Mouse (Mus musculus): Measurements from ENCODE around the gene 9430097D07Rik. TPM values are rescaled to one million over a fixed set of nuclear protein-coding genes. Genes with fewer than 3 reads are reported as not detected.

Gene 9430097D07Rik
- polyA plus RNA-seq, 1 experiment from 2014 or later, result 0.29 TPM

DNA sequence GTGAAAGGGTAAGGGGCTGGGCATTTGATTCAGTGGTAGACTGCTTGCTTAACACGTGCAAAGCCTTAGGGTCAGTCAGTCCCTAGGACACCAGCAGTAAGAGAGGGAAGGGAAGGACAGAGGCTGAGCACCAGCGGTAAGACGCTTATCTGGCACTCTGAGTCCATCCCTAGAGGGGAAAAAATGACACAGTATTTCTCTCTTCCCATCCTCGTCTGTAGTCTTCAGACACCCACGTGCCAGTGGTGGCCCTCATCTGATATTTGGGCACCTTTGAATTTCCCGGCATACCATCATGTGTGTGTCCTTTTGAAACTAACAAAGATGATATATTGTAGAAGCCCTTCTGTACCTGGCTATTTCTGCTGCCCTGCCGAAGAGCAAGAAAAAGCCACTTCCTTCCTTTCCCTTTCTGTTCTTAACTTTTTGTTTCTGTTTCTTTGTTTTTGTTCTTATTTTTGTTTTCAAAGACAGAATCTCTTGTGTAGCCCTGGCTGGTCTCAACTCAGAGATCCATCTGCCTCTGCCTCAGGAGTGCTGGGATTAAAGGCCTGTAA lies 21.8 kb downstream of the 9430097D07Rik start:
- H3K4me3 ChIP-seq, result no peak overlapping the region
- 0 out of 2 replicates have a peak, but pooled peaks cover 9% of the 10 kb centered on the region for H3K36me3 ChIP-seq
- 82% methylated on average over 7 of the region's 7 CpGs for WGBS
- no peaks in the 10 kb centered on the region for H3K27me3 ChIP-seq
- peaks cover 46% of the 10 kb centered on the region for H3K4me1 ChIP-seq
- H3K27ac ChIP-seq, result no peak overlapping the region
- no peak overlapping the region for H3K9ac ChIP-seq
- ATAC-seq (ENCODE audit: insufficient number of reproducible peaks, insufficient read depth, low FRiP score, low TSS enrichment), result no peak
- H3K4me2 ChIP-seq (replicated peaks), result no peak overlapping the region
- H3K9me3 ChIP-seq, result no peaks in the 10 kb centered on the region

DNA sequence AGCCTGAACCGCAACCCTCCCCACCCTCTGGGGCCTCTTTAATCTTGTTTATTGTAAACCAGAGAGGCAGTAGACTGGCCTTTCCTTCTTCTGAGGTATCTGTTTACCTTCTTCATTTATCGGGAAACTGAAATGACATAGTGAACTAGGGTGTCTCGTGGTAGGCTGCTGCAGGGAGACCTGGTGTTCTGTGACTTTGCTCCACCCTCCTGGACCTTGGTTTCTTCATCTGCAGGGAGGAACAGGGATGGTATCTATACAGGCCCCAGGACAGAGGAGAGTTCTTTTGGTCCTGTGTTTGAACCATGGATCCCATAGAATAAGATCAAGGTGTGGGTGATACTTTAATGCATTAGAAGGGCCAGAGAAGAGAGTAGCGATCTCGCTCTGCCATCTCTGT lies 24.2 kb downstream of the 9430097D07Rik start:
- no peaks in the 10 kb centered on the region for H3K36me3 ChIP-seq
- H3K27ac ChIP-seq, result no peak overlapping the region
- H3K9ac ChIP-seq, result no peak overlapping the region
- H3K9me3 ChIP-seq, result no peaks in the 10 kb centered on the region
- peaks cover 40% of the 10 kb centered on the region for H3K4me1 ChIP-seq
- 72% methylated on average over 5 of the region's 5 CpGs for WGBS
- H3K4me2 ChIP-seq (replicated peaks), result no peak overlapping the region
- no peak overlapping the region for H3K4me3 ChIP-seq
- no peak for ATAC-seq (ENCODE audit: insufficient number of reproducible peaks, insufficient read depth, low FRiP score, low TSS enrichment)
- H3K27me3 ChIP-seq, result no peaks in the 10 kb centered on the region

GRCm38 (mm10) chr2:32549764-32550163 lies 25.7 kb downstream of the 9430097D07Rik start:
- no peaks in the 10 kb centered on the region for H3K9me3 ChIP-seq
- H3K4me2 ChIP-seq (replicated peaks), result no peak overlapping the region
- H3K4me3 ChIP-seq, result no peak overlapping the region
- whole genome bisulfite sequencing, result 20% methylated on average over 6 of the region's 6 CpGs
- H3K4me1 ChIP-seq, result peaks cover 27% of the 10 kb centered on the region
- ATAC-seq (ENCODE audit: insufficient number of reproducible peaks, insufficient read depth, low FRiP score, low TSS enrichment), result peak; percentile 36; the same call in 1 of the 2 replicates
- H3K9ac ChIP-seq, result no peak overlapping the region
- H3K36me3 ChIP-seq, result 0 out of 2 replicates have a peak, but pooled peaks cover 6% of the 10 kb centered on the region
- H3K27me3 ChIP-seq, result no peaks in the 10 kb centered on the region
- H3K27ac ChIP-seq, result peak overlapping the region; percentile 74

DNA sequence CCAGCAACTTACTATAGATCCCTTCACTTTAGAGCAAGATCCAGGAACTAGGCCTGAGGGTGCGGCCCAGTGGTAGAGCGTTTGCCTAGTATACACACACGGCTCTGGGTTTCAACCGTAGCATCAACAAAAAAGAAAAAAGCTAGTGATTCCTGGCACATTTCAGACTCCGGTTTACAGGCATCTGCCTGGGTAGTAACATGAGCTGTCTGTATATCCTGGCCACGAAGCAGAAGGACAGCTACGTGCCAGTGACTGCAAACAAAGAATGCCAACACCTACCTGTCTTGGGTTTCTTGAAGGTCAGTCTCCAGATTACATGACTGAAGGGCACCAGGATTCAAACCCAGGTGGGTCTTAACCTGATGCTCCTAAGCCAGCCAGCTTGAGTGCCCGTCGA lies 26.3 kb downstream of the 9430097D07Rik start:
- Histone ChIP-seq H3K9me3 (no peaks in the 10 kb centered on the region), H3K4me2 (replicated peaks) (no peak overlapping the region), H3K27me3 (no peaks in the 10 kb centered on the region), H3K36me3 (0 out of 2 replicates have a peak, but pooled peaks cover 6% of the 10 kb centered on the region), H3K4me1 (peaks cover 27% of the 10 kb centered on the region), H3K4me3 (no peak overlapping the region), H3K27ac (peak overlapping the region; percentile 74), H3K9ac (no peak overlapping the region)
- 56% methylated on average over 9 of the region's 9 CpGs for WGBS
- ATAC-seq (ENCODE audit: insufficient number of reproducible peaks, insufficient read depth, low FRiP score, low TSS enrichment), result no peak

DNA sequence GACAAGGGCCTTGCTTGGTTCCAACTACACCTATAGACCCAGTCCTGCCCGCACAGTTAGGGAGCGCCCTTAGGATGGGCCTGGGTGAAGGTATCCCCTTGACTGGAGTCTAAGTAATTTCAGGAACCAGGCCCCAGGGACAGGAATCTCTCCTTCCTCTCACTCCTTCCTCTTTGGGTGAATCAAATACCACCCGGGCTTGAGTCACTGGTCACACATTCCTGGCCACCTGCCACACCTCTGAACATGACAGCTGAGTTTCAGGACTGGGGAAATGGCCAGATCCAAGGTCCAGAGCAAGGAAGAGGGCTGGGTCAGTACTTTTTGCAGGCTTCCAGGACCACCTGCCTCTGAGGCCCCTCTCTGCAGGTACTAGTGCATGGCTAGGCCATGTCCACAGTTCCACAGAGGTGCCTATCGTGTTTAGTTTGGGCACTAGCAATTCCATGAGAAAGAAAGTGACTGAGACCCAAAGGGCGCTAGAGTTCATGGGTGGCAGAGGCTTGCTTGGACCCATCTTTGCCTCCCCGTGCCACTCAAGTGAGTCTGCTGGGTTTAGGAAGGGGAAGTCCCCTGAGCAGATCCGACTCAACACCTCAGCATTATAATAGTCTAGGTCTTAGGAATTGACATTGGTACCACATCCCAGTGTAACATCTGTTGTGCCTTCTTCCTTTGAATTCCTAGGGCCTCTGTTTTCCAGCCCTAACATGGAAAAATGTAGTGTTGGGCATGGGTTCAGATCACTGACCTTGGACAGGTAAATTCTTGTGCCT lies 27.3 kb downstream of the 9430097D07Rik start:
- 89% methylated on average over 7 of the region's 7 CpGs for WGBS

GRCm38 (mm10) chr2:32547380-32547779 lies 28.1 kb downstream of the 9430097D07Rik start:
- no peak overlapping the region for H3K27ac ChIP-seq
- ATAC-seq (ENCODE audit: insufficient number of reproducible peaks, insufficient read depth, low FRiP score, low TSS enrichment), result no peak
- WGBS, result 89% methylated on average over 5 of the region's 5 CpGs
- H3K4me3 ChIP-seq, result no peak overlapping the region
- H3K27me3 ChIP-seq, result no peaks in the 10 kb centered on the region
- no peaks in the 10 kb centered on the region for H3K9me3 ChIP-seq
- peaks cover 27% of the 10 kb centered on the region for H3K4me1 ChIP-seq
- H3K36me3 ChIP-seq, result 0 out of 2 replicates have a peak, but pooled peaks cover 6% of the 10 kb centered on the region
- no peak overlapping the region for H3K9ac ChIP-seq
- no peak overlapping the region for H3K4me2 ChIP-seq (replicated peaks)

More for the DNA sequence above, 27.3 kb downstream of the 9430097D07Rik start:
- Histone ChIP-seq H3K9me3 (no peaks in the 10 kb centered on the region), H3K36me3 (0 out of 2 replicates have a peak, but pooled peaks cover 6% of the 10 kb centered on the region), H3K4me3 (no peak overlapping the region), H3K27ac (no peak overlapping the region), H3K4me1 (peaks cover 27% of the 10 kb centered on the region), H3K27me3 (no peaks in the 10 kb centered on the region), H3K4me2 (replicated peaks) (no peak overlapping the region), H3K9ac (no peak overlapping the region)
- ATAC-seq (ENCODE audit: insufficient number of reproducible peaks, insufficient read depth, low FRiP score, low TSS enrichment), result no peak

GRCm38 (mm10) chr2:32546951-32547350 lies 28.5 kb downstream of the 9430097D07Rik start:
- Histone ChIP-seq H3K4me2 (replicated peaks) (no peak overlapping the region), H3K27ac (no peak overlapping the region), H3K9me3 (no peaks in the 10 kb centered on the region), H3K36me3 (0 out of 2 replicates have a peak, but pooled peaks cover 6% of the 10 kb centered on the region), H3K4me3 (no peak overlapping the region), H3K4me1 (peaks cover 27% of the 10 kb centered on the region), H3K9ac (no peak overlapping the region), H3K27me3 (no peaks in the 10 kb centered on the region)
- no peak for ATAC-seq (ENCODE audit: insufficient number of reproducible peaks, insufficient read depth, low FRiP score, low TSS enrichment)
- 82% methylated on average over 1 of the region's 1 CpGs for WGBS

GRCm38 (mm10) chr2:32543031-32543449 lies 32.4 kb downstream of the 9430097D07Rik start:
- H3K27ac ChIP-seq, result no peak overlapping the region
- H3K9me3 ChIP-seq, result no peaks in the 10 kb centered on the region
- no peak overlapping the region for H3K4me2 ChIP-seq (replicated peaks)
- ATAC-seq (ENCODE audit: insufficient number of reproducible peaks, insufficient read depth, low FRiP score, low TSS enrichment), result no peak
- 0 out of 2 replicates have a peak, but pooled peaks cover 6% of the 10 kb centered on the region for H3K36me3 ChIP-seq
- peaks cover 21% of the 10 kb centered on the region for H3K4me1 ChIP-seq
- H3K9ac ChIP-seq, result no peak overlapping the region
- no peaks in the 10 kb centered on the region for H3K27me3 ChIP-seq
- WGBS, result 91% methylated on average over 3 of the region's 3 CpGs
- no peak overlapping the region for H3K4me3 ChIP-seq

GRCm38 (mm10) chr2:32541986-32542573 lies 33.4 kb downstream of the 9430097D07Rik start:
- 85% methylated on average over 4 of the region's 4 CpGs for WGBS
- no peak for ATAC-seq (ENCODE audit: insufficient number of reproducible peaks, insufficient read depth, low FRiP score, low TSS enrichment)
- H3K9me3 ChIP-seq, result no peaks in the 10 kb centered on the region
- no peak overlapping the region for H3K4me2 ChIP-seq (replicated peaks)
- H3K4me1 ChIP-seq, result peaks cover 31% of the 10 kb centered on the region
- H3K9ac ChIP-seq, result no peak overlapping the region
- no peak overlapping the region for H3K27ac ChIP-seq
- no peaks in the 10 kb centered on the region for H3K27me3 ChIP-seq
- no peak overlapping the region for H3K4me3 ChIP-seq
- H3K36me3 ChIP-seq, result 0 out of 2 replicates have a peak, but pooled peaks cover 6% of the 10 kb centered on the region

GRCm38 (mm10) chr2:32541333-32541908 lies 34.1 kb downstream of the 9430097D07Rik start:
- 96% methylated on average over 2 of the region's 2 CpGs for WGBS
- ATAC-seq (ENCODE audit: insufficient number of reproducible peaks, insufficient read depth, low FRiP score, low TSS enrichment), result no peak
- H3K27me3 ChIP-seq, result no peaks in the 10 kb centered on the region
- peaks cover 38% of the 10 kb centered on the region for H3K4me1 ChIP-seq
- H3K9ac ChIP-seq, result no peak overlapping the region
- no peak overlapping the region for H3K4me3 ChIP-seq
- no peak overlapping the region for H3K4me2 ChIP-seq (replicated peaks)
- no peaks in the 10 kb centered on the region for H3K9me3 ChIP-seq
- 0 out of 2 replicates have a peak, but pooled peaks cover 6% of the 10 kb centered on the region for H3K36me3 ChIP-seq
- no peak overlapping the region for H3K27ac ChIP-seq

- Histone ChIP-seq H3K27ac (peak overlapping the region; percentile 3; the same call in 1 of the 2 replicates), H3K4me1 (peaks cover 42% of the 10 kb centered on the region), H3K4me2 (replicated peaks) (peak overlapping the region; percentile 90)
These were observed 36.0 kb downstream of the 9430097D07Rik start for GRCm38 (mm10) chr2:32539452-32539981.

More at GRCm38 (mm10) chr2:32539452-32539981, 36.0 kb downstream of the 9430097D07Rik start:
- 76% methylated on average over 14 of the region's 14 CpGs for WGBS
- Histone ChIP-seq H3K9me3 (no peaks in the 10 kb centered on the region), H3K27me3 (no peaks in the 10 kb centered on the region), H3K4me3 (no peak overlapping the region), H3K9ac (peak overlapping the region; percentile 29; the same call in 1 of the 2 replicates), H3K36me3 (no peaks in the 10 kb centered on the region)
- ATAC-seq (ENCODE audit: insufficient number of reproducible peaks, insufficient read depth, low FRiP score, low TSS enrichment), result no peak
